25 mouse cellular contexts compared by ENCODE assay signal in the genomic region with DNA sequence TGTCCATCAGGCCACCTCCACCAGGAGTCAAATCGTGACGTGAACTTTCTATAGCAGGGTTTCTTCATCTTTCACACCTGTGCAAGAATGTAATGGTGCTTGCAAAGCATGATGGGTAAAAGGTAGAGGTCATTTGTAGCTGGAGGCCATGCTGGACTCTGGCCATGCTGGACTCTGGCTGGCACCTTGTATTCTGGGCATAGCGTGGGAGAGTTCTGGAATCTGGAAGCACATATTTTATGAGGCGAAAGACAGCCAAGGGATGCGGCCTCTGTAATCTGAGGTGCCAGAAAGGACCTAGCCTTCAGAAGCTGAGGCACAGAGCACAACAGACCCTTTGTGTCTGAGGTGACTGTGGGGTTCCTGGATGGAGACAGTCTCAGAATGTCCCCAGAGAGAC.
DNase-seq lines count a peak whose midpoint lies in the region; ATAC-seq lines count a peak whose summit lies in the region.
"Had no signal": no experiment of that assay in that cellular context is flagged by ENCODE, and none has a peak within 500 bp of the region (broad histone marks: within the 10 kb centered on the region; RNA-seq: fewer than 3 reads in every experiment).

No protein-coding gene starts in this region.

- H3K27me3 ChIP-seq in kidney, embryonic 16.5 days (ENCODE audit: insufficient read depth, low read length) = no peaks in the 10 kb centered on the region
- H3K27me3 ChIP-seq: hindbrain, embryonic 15.5 days; limb, embryonic 15.5 days; midbrain, embryonic 12.5 days; neural tube, embryonic 13.5 days had no signal

- no peak overlapping the region for H3K4me3 ChIP-seq in kidney, embryonic 16.5 days (ENCODE audit: low read length)
- no peak overlapping the region for H3K4me3 ChIP-seq in brown adipose tissue, adult 24 weeks (ENCODE audit: insufficient read depth, low read depth, low read length)
- H3K4me3 ChIP-seq: hindbrain, embryonic 10.5 days; hindbrain, embryonic 15.5 days; limb, embryonic 10.5 days; limb, embryonic 15.5 days; liver, embryonic 15.5 days; megakaryocyte, embryonic 14.5 days; midbrain, embryonic 12.5 days; myocyte; neural tube, embryonic 13.5 days had no signal

- 66% methylated on average over 5 of the region's 5 CpGs for WGBS in kidney, embryonic 16.5 days

- no peak overlapping the region for H3K9ac ChIP-seq in kidney, embryonic 16.5 days (replicated peaks; ENCODE audit: low read length)
- H3K9ac ChIP-seq: hindbrain, embryonic 15.5 days; limb, embryonic 15.5 days; liver, embryonic 15.5 days; lung, embryonic 14.5 days; midbrain, embryonic 12.5 days; neural tube, embryonic 13.5 days had no signal

- no peak for ATAC-seq in kidney, embryonic 16.5 days (ENCODE audit: low FRiP score, low TSS enrichment)
- ATAC-seq in megakaryocyte, adult 5-6 weeks (ENCODE audit: poor library complexity, severe bottlenecking) = no peak
- ATAC-seq: CD4-positive, CD25-positive, alpha-beta regulatory T cell, adult 4 months; forebrain, embryonic 14.5 days had no signal

- H3K4me2 ChIP-seq in kidney, embryonic 16.5 days (replicated peaks; ENCODE audit: low read depth, low read length) = no peak overlapping the region
- H3K4me2 ChIP-seq: hindbrain, embryonic 15.5 days; limb, embryonic 15.5 days; liver, embryonic 15.5 days; lung, embryonic 14.5 days; midbrain, embryonic 12.5 days; neural tube, embryonic 13.5 days had no signal

- DNase-seq in kidney, adult 18-20 months = peak; percentile 83
- peak; percentile 84 for DNase-seq in Muller cell, postnatal 12 days (ENCODE audit: inconsistent ontology term)
- DNase-seq in kidney, postnatal 14 days = peak; percentile 83
- DNase-seq in cerebellum, postnatal 25 days = no peak
- DNase-seq: adrenal gland, adult 2 months; adrenal gland, postnatal 36 days; cerebellum, adult 8-10 months; cerebellum, postnatal 36 days; heart, postnatal 14 days; lung, embryonic 14.5 days; thymus, postnatal 14 days had no signal

- H3K9me3 ChIP-seq in kidney, embryonic 16.5 days (ENCODE audit: low read length) = no peaks in the 10 kb centered on the region
- H3K9me3 ChIP-seq: hindbrain, embryonic 10.5 days; hindbrain, embryonic 15.5 days; limb, embryonic 10.5 days; limb, embryonic 15.5 days; liver, embryonic 15.5 days; megakaryocyte, embryonic 14.5 days; midbrain, embryonic 12.5 days; neural tube, embryonic 13.5 days had no signal

- no peak overlapping the region for H3K27ac ChIP-seq in kidney, embryonic 16.5 days (ENCODE audit: low read length)
- H3K27ac ChIP-seq in brown adipose tissue, adult 24 weeks (replicated peaks; ENCODE audit: low read depth, low read length) = peak overlapping the region; percentile 32; the same call in 1 of the 2 replicates
- H3K27ac ChIP-seq: hindbrain, embryonic 10.5 days; hindbrain, embryonic 15.5 days; limb, embryonic 10.5 days; limb, embryonic 15.5 days; liver, embryonic 15.5 days; midbrain, embryonic 12.5 days had no signal

- H3K4me1 ChIP-seq in kidney, embryonic 16.5 days (ENCODE audit: insufficient read depth, low read length) = peaks cover 38% of the 10 kb centered on the region
- H3K4me1 ChIP-seq in brown adipose tissue, adult 24 weeks (ENCODE audit: control insufficient read depth, insufficient read depth, insufficient read length, low read length) = peaks cover 24% of the 10 kb centered on the region

- H3K36me3 ChIP-seq in kidney, embryonic 16.5 days (ENCODE audit: insufficient read depth, low read length) = no peaks in the 10 kb centered on the region
- H3K36me3 ChIP-seq: hindbrain, embryonic 15.5 days; limb, embryonic 10.5 days; limb, embryonic 15.5 days; liver, embryonic 15.5 days; midbrain, embryonic 12.5 days; neural tube, embryonic 13.5 days had no signal

Comparison
In these comparisons a context has a peak if more than half of its experiments do, and no peak if none do; other contexts are left out.
1. DNase-seq: peak in kidney, adult 18-20 months (single experiment), Muller cell, postnatal 12 days (single experiment) and kidney, postnatal 14 days (single experiment); none in cerebellum, postnatal 25 days (0 of 2).